Mouse (Mus musculus): ENCODE data around the gene Tent2. TPM values are rescaled to one million over a fixed set of nuclear protein-coding genes. Genes with fewer than 3 reads are reported as not detected.
A peak's percentile ranks its signal among the peaks of the same experiment; 100 is the strongest.

The Tent2 gene
- 72.1 and 76.7 TPM in 2 replicates for polyA plus RNA-seq (2015; fragmentation: Nextera tagmentation; extraction: Ambion mirVana)

- no peaks in the 10 kb centered on the region for H3K27me3 ChIP-seq
- peak within 1 kb of the TSS; percentile 97 for H3K9ac ChIP-seq
- H3K27ac ChIP-seq: peak within 1 kb of the TSS; percentile 97
- H3K36me3 ChIP-seq: peaks cover 3% of the 10 kb centered on the region; the same call in 1 of the 2 replicates
- H3K4me1 ChIP-seq: peaks cover 18% of the 10 kb centered on the region
- peak within 1 kb of the TSS; percentile 79 for H3K4me2 ChIP-seq (replicated peaks)
- peak; percentile 99 for ATAC-seq (ENCODE audit: low FRiP score, low read depth)
- WGBS: under 1% methylated on average over 70 of the region's 72 CpGs
- peak within 1 kb of the TSS; percentile 97 for H3K4me3 ChIP-seq
- H3K9me3 ChIP-seq: no peaks in the 10 kb centered on the region
Observed at GRCm38 (mm10) chr13:93191831-93192645, at the start of gene Tent2. Gene Tent2, minus strand, starts transcription at chr13:93192385.

- no peak overlapping the region for H3K27ac ChIP-seq
- 68% methylated on average over 3 of the region's 3 CpGs for WGBS
- H3K4me3 ChIP-seq: no peak overlapping the region
- no peaks in the 10 kb centered on the region for H3K36me3 ChIP-seq
- H3K9ac ChIP-seq: no peak overlapping the region
- no peak for ATAC-seq (ENCODE audit: low FRiP score, low read depth)
- no peaks in the 10 kb centered on the region; the same call in 1 of the 2 replicates for H3K4me1 ChIP-seq
- H3K9me3 ChIP-seq: no peaks in the 10 kb centered on the region
- H3K27me3 ChIP-seq: no peaks in the 10 kb centered on the region
- H3K4me2 ChIP-seq (replicated peaks): no peak overlapping the region
Observed at GRCm38 (mm10) chr13:93241180-93241579, 49.0 kb upstream of the Tent2 start.

- no peak for ATAC-seq (ENCODE audit: low FRiP score, low read depth)
- Histone ChIP-seq H3K4me1 (no peaks in the 10 kb centered on the region; the same call in 1 of the 2 replicates), H3K27me3 (no peaks in the 10 kb centered on the region), H3K4me2 (replicated peaks) (no peak overlapping the region), H3K27ac (no peak overlapping the region), H3K36me3 (no peaks in the 10 kb centered on the region), H3K9ac (no peak overlapping the region), H3K4me3 (no peak overlapping the region), H3K9me3 (no peaks in the 10 kb centered on the region)
- 49% methylated on average over 3 of the region's 7 CpGs for WGBS
Observed at GRCm38 (mm10) chr13:93239561-93239960, 47.4 kb upstream of the Tent2 start.

GRCm38 (mm10) chr13:93239134-93239533 is 46.9 kb upstream of the Tent2 start:
- no peak overlapping the region for H3K4me3 ChIP-seq
- H3K36me3 ChIP-seq: no peaks in the 10 kb centered on the region
- H3K9me3 ChIP-seq: no peaks in the 10 kb centered on the region
- 77% methylated on average over 9 of the region's 9 CpGs for WGBS
- no peaks in the 10 kb centered on the region; the same call in 1 of the 2 replicates for H3K4me1 ChIP-seq
- no peaks in the 10 kb centered on the region for H3K27me3 ChIP-seq
- no peak overlapping the region for H3K4me2 ChIP-seq (replicated peaks)
- no peak for ATAC-seq (ENCODE audit: low FRiP score, low read depth)
- H3K9ac ChIP-seq: no peak overlapping the region
- H3K27ac ChIP-seq: no peak overlapping the region

- Histone ChIP-seq H3K4me3 (no peak overlapping the region), H3K4me2 (replicated peaks) (no peak overlapping the region), H3K9ac (no peak overlapping the region), H3K27me3 (no peaks in the 10 kb centered on the region), H3K4me1 (no peaks in the 10 kb centered on the region; the same call in 1 of the 2 replicates), H3K36me3 (no peaks in the 10 kb centered on the region), H3K27ac (no peak overlapping the region), H3K9me3 (no peaks in the 10 kb centered on the region)
- WGBS: 73% methylated on average over 9 of the region's 9 CpGs
- ATAC-seq (ENCODE audit: low FRiP score, low read depth): no peak
Observed at GRCm38 (mm10) chr13:93237677-93238398, 45.7 kb upstream of the Tent2 start.

GRCm38 (mm10) chr13:93234267-93235039 is 42.3 kb upstream of the Tent2 start:
- H3K4me3 ChIP-seq: no peak overlapping the region
- no peaks in the 10 kb centered on the region for H3K36me3 ChIP-seq
- no peaks in the 10 kb centered on the region for H3K4me1 ChIP-seq
- no peak for ATAC-seq (ENCODE audit: low FRiP score, low read depth)
- H3K27ac ChIP-seq: no peak overlapping the region
- H3K27me3 ChIP-seq: no peaks in the 10 kb centered on the region
- no peak overlapping the region for H3K4me2 ChIP-seq (replicated peaks)
- H3K9me3 ChIP-seq: no peaks in the 10 kb centered on the region
- 78% methylated on average over 4 of the region's 4 CpGs for WGBS
- no peak overlapping the region for H3K9ac ChIP-seq

- H3K9me3 ChIP-seq: no peaks in the 10 kb centered on the region
- H3K4me1 ChIP-seq: no peaks in the 10 kb centered on the region
- H3K36me3 ChIP-seq: no peaks in the 10 kb centered on the region
- H3K27me3 ChIP-seq: no peaks in the 10 kb centered on the region
- no peak overlapping the region for H3K4me3 ChIP-seq
- no peak overlapping the region for H3K27ac ChIP-seq
- WGBS: 85% methylated on average over 7 of the region's 7 CpGs
- no peak overlapping the region for H3K9ac ChIP-seq
- H3K4me2 ChIP-seq (replicated peaks): no peak overlapping the region
- ATAC-seq (ENCODE audit: low FRiP score, low read depth): no peak
Observed at GRCm38 (mm10) chr13:93232335-93232734, 40.1 kb upstream of the Tent2 start.

GRCm38 (mm10) chr13:93231016-93231415 is 38.8 kb upstream of the Tent2 start:
- Histone ChIP-seq H3K27me3 (no peaks in the 10 kb centered on the region), H3K27ac (no peak overlapping the region), H3K9ac (no peak overlapping the region), H3K36me3 (no peaks in the 10 kb centered on the region), H3K9me3 (no peaks in the 10 kb centered on the region), H3K4me1 (no peaks in the 10 kb centered on the region), H3K4me2 (replicated peaks) (no peak overlapping the region), H3K4me3 (no peak overlapping the region)
- WGBS: 73% methylated on average over 4 of the region's 4 CpGs
- ATAC-seq (ENCODE audit: low FRiP score, low read depth): no peak

GRCm38 (mm10) chr13:93211741-93212140 is 19.6 kb upstream of the Tent2 start:
- H3K36me3 ChIP-seq: no peaks in the 10 kb centered on the region
- no peaks in the 10 kb centered on the region for H3K27me3 ChIP-seq
- no peaks in the 10 kb centered on the region for H3K9me3 ChIP-seq
- no peak overlapping the region for H3K4me3 ChIP-seq
- no peak overlapping the region for H3K27ac ChIP-seq
- no peak overlapping the region for H3K9ac ChIP-seq
- no peak for ATAC-seq (ENCODE audit: low FRiP score, low read depth)
- 66% methylated on average over 1 of the region's 1 CpGs for WGBS
- H3K4me1 ChIP-seq: no peaks in the 10 kb centered on the region
- no peak overlapping the region for H3K4me2 ChIP-seq (replicated peaks)

GRCm38 (mm10) chr13:93192646-93193026 is 451 bp upstream of the Tent2 start:
- peak overlapping the region; percentile 69 for H3K4me2 ChIP-seq (replicated peaks)
- WGBS: 68% methylated on average over 5 of the region's 5 CpGs
- peak overlapping the region; percentile 97 for H3K4me3 ChIP-seq
- peak overlapping the region; percentile 97; the same call in 1 of the 2 replicates for H3K27ac ChIP-seq
- no peaks in the 10 kb centered on the region for H3K27me3 ChIP-seq
- no peaks in the 10 kb centered on the region for H3K9me3 ChIP-seq
- no peak for ATAC-seq (ENCODE audit: low FRiP score, low read depth)
- H3K36me3 ChIP-seq: peaks cover 3% of the 10 kb centered on the region; the same call in 1 of the 2 replicates
- peak overlapping the region; percentile 97 for H3K9ac ChIP-seq
- H3K4me1 ChIP-seq: peaks cover 18% of the 10 kb centered on the region

GRCm38 (mm10) chr13:93189416-93189815 is 2.8 kb downstream of the Tent2 start:
- WGBS: 80% methylated on average over 2 of the region's 2 CpGs
- Histone ChIP-seq H3K27ac (no peak overlapping the region), H3K4me2 (replicated peaks) (peak overlapping the region; percentile 32)

GRCm38 (mm10) chr13:93188738-93189137 is 3.4 kb downstream of the Tent2 start:
- Histone ChIP-seq H3K9me3 (no peaks in the 10 kb centered on the region), H3K27ac (no peak overlapping the region), H3K27me3 (no peaks in the 10 kb centered on the region), H3K4me3 (no peak overlapping the region), H3K4me2 (replicated peaks) (no peak overlapping the region), H3K36me3 (peaks cover 6% of the 10 kb centered on the region), H3K4me1 (peaks cover 18% of the 10 kb centered on the region), H3K9ac (no peak overlapping the region)
- ATAC-seq (ENCODE audit: low FRiP score, low read depth): no peak
- 79% methylated on average over 3 of the region's 3 CpGs for WGBS

More at GRCm38 (mm10) chr13:93189416-93189815, 2.8 kb downstream of the Tent2 start:
- no peak overlapping the region for H3K4me3 ChIP-seq
- H3K36me3 ChIP-seq: peaks cover 3% of the 10 kb centered on the region; the same call in 1 of the 2 replicates
- peaks cover 18% of the 10 kb centered on the region for H3K4me1 ChIP-seq
- H3K9ac ChIP-seq: no peak overlapping the region
- H3K9me3 ChIP-seq: no peaks in the 10 kb centered on the region
- no peaks in the 10 kb centered on the region for H3K27me3 ChIP-seq
- no peak for ATAC-seq (ENCODE audit: low FRiP score, low read depth)
